Mouse (Mus musculus): ENCODE measurements around the gene Map7. TPM values are rescaled to one million over a fixed set of nuclear protein-coding genes. Genes with fewer than 3 reads are reported as not detected.

The Map7 gene
- polyA plus RNA-seq, 1 experiment from 2014 or later: 7.4 TPM

- no peak overlapping the region for H3K4me2 ChIP-seq
- 52% methylated on average over 7 of the region's 7 CpGs for WGBS
- H3K9me3 ChIP-seq (replicated peaks): no peaks in the 10 kb centered on the region
- H3K4me1 ChIP-seq (replicated peaks): peaks cover 28% of the 10 kb centered on the region
- H3K4me3 ChIP-seq: no peak overlapping the region
- no peak overlapping the region for H3K9ac ChIP-seq
- no peak overlapping the region for H3K27ac ChIP-seq (ENCODE audit: poor library complexity, severe bottlenecking)
- H3K27me3 ChIP-seq (replicated peaks): 0 out of 2 replicates have a peak, but pooled peaks cover under 1% of the 10 kb centered on the region
- no peak for ATAC-seq (ENCODE audit: insufficient number of reproducible peaks, low FRiP score)
- H3K36me3 ChIP-seq: no peaks in the 10 kb centered on the region
These were observed 7.1 kb downstream of the Map7 start for GRCm38 (mm10) chr10:20155401-20155800.

GRCm38 (mm10) chr10:20157021-20157726, 8.9 kb downstream of the Map7 start:
- WGBS: 75% methylated on average over 8 of the region's 8 CpGs
- no peak overlapping the region for H3K4me3 ChIP-seq
- ATAC-seq (ENCODE audit: insufficient number of reproducible peaks, low FRiP score): no peak
- H3K9me3 ChIP-seq (replicated peaks): no peaks in the 10 kb centered on the region
- peaks cover 35% of the 10 kb centered on the region for H3K4me1 ChIP-seq (replicated peaks)
- no peaks in the 10 kb centered on the region for H3K27me3 ChIP-seq (replicated peaks)
- no peak overlapping the region for H3K27ac ChIP-seq (ENCODE audit: poor library complexity, severe bottlenecking)
- H3K4me2 ChIP-seq: no peak overlapping the region
- no peak overlapping the region for H3K9ac ChIP-seq
- no peaks in the 10 kb centered on the region for H3K36me3 ChIP-seq

GRCm38 (mm10) chr10:20158756-20159155, 10.5 kb downstream of the Map7 start:
- H3K36me3 ChIP-seq: no peaks in the 10 kb centered on the region
- no peaks in the 10 kb centered on the region for H3K9me3 ChIP-seq (replicated peaks)
- no peaks in the 10 kb centered on the region for H3K27me3 ChIP-seq (replicated peaks)
- H3K4me2 ChIP-seq: no peak overlapping the region
- H3K4me1 ChIP-seq (replicated peaks): peaks cover 40% of the 10 kb centered on the region
- H3K27ac ChIP-seq (ENCODE audit: poor library complexity, severe bottlenecking): peak overlapping the region; percentile 30; the same call in 1 of the 2 replicates
- ATAC-seq (ENCODE audit: insufficient number of reproducible peaks, low FRiP score): no peak
- no peak overlapping the region for H3K9ac ChIP-seq
- H3K4me3 ChIP-seq: no peak overlapping the region
- WGBS: 32% methylated on average over 4 of the region's 4 CpGs

GRCm38 (mm10) chr10:20159308-20159707, 11.0 kb downstream of the Map7 start:
- Histone ChIP-seq H3K4me1 (replicated peaks) (peaks cover 40% of the 10 kb centered on the region), H3K27me3 (replicated peaks) (no peaks in the 10 kb centered on the region), H3K36me3 (no peaks in the 10 kb centered on the region), H3K27ac (ENCODE audit: poor library complexity, severe bottlenecking) (0 out of 2 replicates have a peak overlapping the region, but pooled peaks have one; percentile 30), H3K9me3 (replicated peaks) (no peaks in the 10 kb centered on the region), H3K4me3 (no peak overlapping the region), H3K4me2 (no peak overlapping the region), H3K9ac (no peak overlapping the region)
- no peak for ATAC-seq (ENCODE audit: insufficient number of reproducible peaks, low FRiP score)
- WGBS: 75% methylated on average over 5 of the region's 5 CpGs

- no peaks in the 10 kb centered on the region for H3K27me3 ChIP-seq (replicated peaks)
- no peak overlapping the region for H3K4me3 ChIP-seq
- H3K4me2 ChIP-seq: no peak overlapping the region
- H3K36me3 ChIP-seq: no peaks in the 10 kb centered on the region
- 0 out of 2 replicates have a peak, but pooled peaks cover 7% of the 10 kb centered on the region for H3K9me3 ChIP-seq (replicated peaks)
- 51% methylated on average over 8 of the region's 8 CpGs for WGBS
- H3K27ac ChIP-seq (ENCODE audit: poor library complexity, severe bottlenecking): no peak overlapping the region
- no peak for ATAC-seq (ENCODE audit: insufficient number of reproducible peaks, low FRiP score)
- H3K9ac ChIP-seq: no peak overlapping the region
- H3K4me1 ChIP-seq (replicated peaks): peaks cover 33% of the 10 kb centered on the region
These were observed 12.6 kb downstream of the Map7 start for GRCm38 (mm10) chr10:20160914-20161313.

GRCm38 (mm10) chr10:20164810-20165209, 16.5 kb downstream of the Map7 start:
- ATAC-seq (ENCODE audit: insufficient number of reproducible peaks, low FRiP score): no peak
- H3K27ac ChIP-seq (ENCODE audit: poor library complexity, severe bottlenecking): no peak overlapping the region
- H3K9ac ChIP-seq: no peak overlapping the region
- H3K4me2 ChIP-seq: no peak overlapping the region
- peaks cover 15% of the 10 kb centered on the region for H3K4me1 ChIP-seq (replicated peaks)
- no peaks in the 10 kb centered on the region for H3K27me3 ChIP-seq (replicated peaks)
- 82% methylated on average over 5 of the region's 5 CpGs for WGBS
- H3K36me3 ChIP-seq: no peaks in the 10 kb centered on the region
- H3K4me3 ChIP-seq: no peak overlapping the region
- H3K9me3 ChIP-seq (replicated peaks): 0 out of 2 replicates have a peak, but pooled peaks cover 7% of the 10 kb centered on the region

- WGBS: 71% methylated on average over 11 of the region's 11 CpGs
- Histone ChIP-seq H3K4me1 (replicated peaks) (peaks cover 21% of the 10 kb centered on the region), H3K4me3 (no peak overlapping the region), H3K9ac (no peak overlapping the region), H3K9me3 (replicated peaks) (0 out of 2 replicates have a peak, but pooled peaks cover 7% of the 10 kb centered on the region), H3K36me3 (no peaks in the 10 kb centered on the region), H3K27ac (ENCODE audit: poor library complexity, severe bottlenecking) (no peak overlapping the region), H3K4me2 (no peak overlapping the region), H3K27me3 (replicated peaks) (no peaks in the 10 kb centered on the region)
- no peak for ATAC-seq (ENCODE audit: insufficient number of reproducible peaks, low FRiP score)
These were observed 18.5 kb downstream of the Map7 start for GRCm38 (mm10) chr10:20166797-20167196.

GRCm38 (mm10) chr10:20167467-20167866, 19.2 kb downstream of the Map7 start:
- Histone ChIP-seq H3K27me3 (replicated peaks) (no peaks in the 10 kb centered on the region), H3K9ac (no peak overlapping the region), H3K27ac (ENCODE audit: poor library complexity, severe bottlenecking) (no peak overlapping the region), H3K4me2 (no peak overlapping the region), H3K4me1 (replicated peaks) (peaks cover 21% of the 10 kb centered on the region), H3K9me3 (replicated peaks) (0 out of 2 replicates have a peak, but pooled peaks cover 7% of the 10 kb centered on the region), H3K4me3 (no peak overlapping the region), H3K36me3 (no peaks in the 10 kb centered on the region)
- ATAC-seq (ENCODE audit: insufficient number of reproducible peaks, low FRiP score): no peak
- WGBS: 85% methylated on average over 4 of the region's 4 CpGs

GRCm38 (mm10) chr10:20169182-20169674, 21.0 kb downstream of the Map7 start:
- Histone ChIP-seq H3K9me3 (replicated peaks) (0 out of 2 replicates have a peak, but pooled peaks cover 7% of the 10 kb centered on the region), H3K4me2 (no peak overlapping the region), H3K27me3 (replicated peaks) (no peaks in the 10 kb centered on the region), H3K27ac (ENCODE audit: poor library complexity, severe bottlenecking) (no peak overlapping the region), H3K4me1 (replicated peaks) (peaks cover 16% of the 10 kb centered on the region), H3K4me3 (no peak overlapping the region), H3K36me3 (no peaks in the 10 kb centered on the region), H3K9ac (no peak overlapping the region)
- no peak for ATAC-seq (ENCODE audit: insufficient number of reproducible peaks, low FRiP score)
- WGBS: 80% methylated on average over 3 of the region's 3 CpGs

- H3K9me3 ChIP-seq (replicated peaks): 0 out of 2 replicates have a peak, but pooled peaks cover 4% of the 10 kb centered on the region
- H3K27ac ChIP-seq (ENCODE audit: poor library complexity, severe bottlenecking): no peak overlapping the region
- no peak for ATAC-seq (ENCODE audit: insufficient number of reproducible peaks, low FRiP score)
- peak overlapping the region; percentile 58 for H3K4me2 ChIP-seq
- no peak overlapping the region for H3K9ac ChIP-seq
- peak overlapping the region; percentile 11; the same call in 1 of the 2 replicates for H3K4me3 ChIP-seq
- 24% methylated on average over 19 of the region's 19 CpGs for WGBS
- no peaks in the 10 kb centered on the region for H3K36me3 ChIP-seq
- peaks cover 16% of the 10 kb centered on the region for H3K4me1 ChIP-seq (replicated peaks)
- H3K27me3 ChIP-seq (replicated peaks): no peaks in the 10 kb centered on the region
These were observed 21.8 kb downstream of the Map7 start for GRCm38 (mm10) chr10:20169927-20170604.

- no peaks in the 10 kb centered on the region for H3K9me3 ChIP-seq (replicated peaks)
- no peaks in the 10 kb centered on the region for H3K27me3 ChIP-seq (replicated peaks)
- H3K36me3 ChIP-seq: no peaks in the 10 kb centered on the region
- H3K9ac ChIP-seq: no peak overlapping the region
- H3K4me3 ChIP-seq: peak overlapping the region; percentile 11
- WGBS: 49% methylated on average over 11 of the region's 11 CpGs
- ATAC-seq (ENCODE audit: insufficient number of reproducible peaks, low FRiP score): peak; percentile 87
- H3K4me2 ChIP-seq: peak overlapping the region; percentile 58
- peaks cover 16% of the 10 kb centered on the region for H3K4me1 ChIP-seq (replicated peaks)
- no peak overlapping the region for H3K27ac ChIP-seq (ENCODE audit: poor library complexity, severe bottlenecking)
These were observed 22.4 kb downstream of the Map7 start for GRCm38 (mm10) chr10:20170605-20171088.

Measured in heart, embryonic 12.5 days (tissue).